Mouse (Mus musculus): ENCODE data around the gene Smarcb1.
A peak's percentile ranks its signal among the peaks of the same experiment; 100 is the strongest.

Gene Smarcb1

DNA sequence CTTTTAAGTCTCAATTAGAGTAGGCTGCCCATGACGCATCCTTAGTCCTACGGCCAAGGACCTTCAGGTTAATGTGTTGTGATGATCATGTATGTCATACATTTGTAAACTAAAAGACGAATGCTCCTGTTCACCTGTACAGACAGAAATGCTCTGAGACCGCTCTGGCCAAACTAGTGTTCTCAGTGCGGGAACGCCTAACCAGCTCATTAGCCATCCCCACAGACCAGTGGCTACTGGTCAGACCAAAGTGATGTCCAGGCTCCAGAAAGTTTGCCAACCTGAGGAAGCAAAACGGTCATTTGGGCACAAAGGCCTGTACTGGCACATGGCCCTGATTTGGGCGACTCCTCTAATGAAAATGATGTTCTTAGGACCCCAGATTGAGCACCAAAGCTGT, 36.7 kb downstream of the Smarcb1 start:
- no peak for DNase-seq

DNA sequence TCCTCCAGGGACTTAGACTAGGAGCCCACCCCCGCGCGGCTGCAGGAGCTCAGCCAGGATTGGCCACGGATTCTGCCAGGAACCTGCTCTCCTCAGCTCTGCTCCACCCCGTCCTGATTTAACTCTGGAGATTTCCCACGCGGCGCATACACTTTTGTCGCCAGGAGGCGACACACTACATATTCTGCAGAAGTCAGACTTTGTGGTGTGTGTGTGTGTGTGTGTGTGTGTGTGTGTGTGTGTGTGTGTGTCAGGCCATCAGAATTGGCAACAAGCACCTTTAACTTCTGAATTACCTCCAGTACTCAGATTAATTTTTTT, 38.2 kb downstream of the Smarcb1 start:
- peak; percentile 84 for DNase-seq

DNA sequence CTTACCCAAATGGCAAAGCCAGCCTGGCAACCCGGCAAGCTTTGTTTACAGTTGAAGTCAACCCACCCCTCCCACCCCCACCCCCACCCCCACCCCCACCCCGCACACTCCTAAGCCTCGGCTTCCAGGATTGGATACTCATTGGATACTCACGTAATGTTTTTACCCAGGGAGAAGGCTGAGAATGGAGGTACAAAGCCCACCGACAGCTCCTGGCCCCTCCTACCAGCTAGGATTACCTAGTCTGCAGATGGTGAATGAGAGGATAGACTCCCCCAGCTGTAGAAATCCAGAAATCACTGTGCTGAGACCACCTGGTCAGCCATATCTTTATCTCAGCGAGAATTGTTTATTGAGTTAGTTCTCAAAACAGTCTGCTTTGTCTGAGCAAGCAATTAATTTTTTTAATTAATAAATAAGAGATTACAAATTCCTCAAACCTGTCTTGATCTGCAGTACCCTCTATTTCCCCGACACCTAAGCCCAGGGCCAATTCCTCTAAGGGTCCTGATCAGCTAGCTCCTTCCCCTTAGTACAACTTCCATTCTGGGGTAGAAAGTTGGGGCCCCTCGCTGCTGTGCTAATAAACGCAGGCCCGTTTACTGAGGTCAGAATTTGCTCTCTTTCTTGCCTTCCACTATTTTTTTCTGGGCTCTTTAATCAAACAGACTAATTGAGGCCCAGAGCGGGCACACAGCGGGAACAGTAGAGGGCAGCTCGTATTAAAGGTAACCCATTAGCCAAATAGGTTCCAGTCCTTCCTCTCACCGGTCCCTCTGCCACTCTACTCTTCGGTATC, 38.8 kb downstream of the Smarcb1 start:
- no peak for DNase-seq

DNA sequence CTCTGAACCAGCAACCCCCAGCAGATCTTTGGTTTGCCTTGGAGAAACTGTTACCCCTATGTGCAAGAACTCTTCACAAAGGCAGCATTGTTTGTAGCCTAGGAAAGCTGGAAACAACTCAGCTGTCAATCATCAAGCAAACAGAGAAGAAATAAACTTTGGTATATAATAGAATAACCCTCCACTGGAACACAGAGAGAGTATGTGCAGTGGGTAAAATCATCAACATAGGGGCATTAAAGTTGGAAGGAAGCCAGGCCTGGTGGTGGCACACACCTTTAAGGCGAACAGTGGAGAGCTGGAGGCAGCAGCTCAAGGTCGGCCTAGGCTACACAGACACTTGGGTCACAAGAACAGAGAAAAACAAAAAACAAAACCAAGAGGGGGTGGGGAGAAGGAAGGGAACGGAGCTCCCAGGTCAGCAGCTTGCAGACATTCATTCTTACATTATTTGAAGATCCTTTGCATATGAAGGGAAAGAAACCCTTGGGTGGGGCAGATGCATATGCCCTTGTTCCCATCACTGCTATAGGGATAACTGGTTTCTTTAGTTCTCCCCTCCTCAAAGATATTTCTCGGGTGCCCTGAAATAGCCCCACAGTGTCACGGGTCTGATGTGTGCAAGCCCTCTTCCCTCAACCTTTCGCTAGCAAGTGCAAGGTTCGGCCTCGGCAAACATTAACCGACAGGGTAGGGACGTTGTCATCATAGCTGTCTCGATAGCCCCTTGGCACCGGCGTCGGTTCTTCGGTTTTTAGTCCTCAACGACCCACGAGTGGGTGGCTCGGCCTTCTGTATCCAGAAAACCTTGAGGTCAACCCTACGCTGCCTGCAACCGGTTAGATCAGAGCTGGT, 39.6 kb downstream of the Smarcb1 start:
- no peak for DNase-seq

DNA sequence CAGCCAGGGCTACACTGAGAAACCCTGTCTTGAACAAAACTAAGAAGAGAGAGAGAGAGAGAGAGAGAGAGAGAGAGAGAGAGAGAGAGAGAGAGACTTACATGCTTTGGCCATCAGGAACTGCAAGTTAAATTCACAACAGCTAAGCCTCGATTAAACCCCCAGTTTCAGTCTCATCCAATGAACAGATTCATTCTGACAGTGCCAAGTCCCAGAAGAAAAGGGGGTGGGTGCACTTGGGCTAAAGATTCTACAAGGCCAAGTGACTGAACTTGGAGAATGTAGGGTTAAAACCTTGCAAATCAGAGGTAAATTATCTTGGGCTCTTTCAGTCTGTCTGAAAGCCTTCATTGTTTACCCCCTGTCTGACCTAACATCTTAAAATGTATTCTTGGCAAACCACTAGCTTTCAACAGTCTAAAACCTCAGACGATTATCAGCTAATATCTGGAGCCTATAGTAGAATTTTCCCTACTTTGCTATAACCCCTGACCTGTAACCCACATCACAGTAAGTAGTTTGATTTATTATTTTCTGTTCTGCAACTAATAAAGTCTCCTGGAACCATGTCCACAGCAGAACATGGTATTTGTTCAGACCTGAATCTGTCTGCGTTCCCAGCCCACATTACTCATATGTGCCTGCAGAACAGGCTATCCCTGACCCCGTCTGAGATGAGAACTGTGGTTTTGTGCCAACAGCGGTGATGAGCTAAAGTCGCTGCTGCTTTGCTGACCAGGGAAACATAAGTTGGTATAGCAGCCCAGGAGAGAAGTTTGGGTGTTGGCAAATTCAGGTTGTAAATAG, 40.4 kb downstream of the Smarcb1 start:
- DNase-seq, result no peak

DNA sequence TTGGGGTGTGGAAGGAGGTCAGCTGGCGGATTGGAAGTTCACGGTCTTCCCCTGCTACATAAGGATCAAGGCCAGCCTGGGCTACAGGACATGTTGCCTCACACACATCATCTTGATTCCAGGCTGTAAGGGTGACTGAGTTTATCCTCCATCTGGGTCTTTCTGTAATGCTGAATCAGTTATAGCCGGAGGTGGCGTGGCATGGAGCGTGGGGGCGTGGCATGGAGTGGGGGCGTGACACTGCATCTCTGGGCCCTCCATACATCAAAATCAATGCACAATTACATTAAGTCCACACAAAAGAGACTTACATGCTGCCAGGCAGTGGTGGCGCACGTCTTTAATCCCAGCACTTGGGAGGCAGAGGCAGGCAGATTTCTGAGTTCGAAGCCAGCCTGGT, 41.1 kb downstream of the Smarcb1 start:
- DNase-seq, result no peak

DNA sequence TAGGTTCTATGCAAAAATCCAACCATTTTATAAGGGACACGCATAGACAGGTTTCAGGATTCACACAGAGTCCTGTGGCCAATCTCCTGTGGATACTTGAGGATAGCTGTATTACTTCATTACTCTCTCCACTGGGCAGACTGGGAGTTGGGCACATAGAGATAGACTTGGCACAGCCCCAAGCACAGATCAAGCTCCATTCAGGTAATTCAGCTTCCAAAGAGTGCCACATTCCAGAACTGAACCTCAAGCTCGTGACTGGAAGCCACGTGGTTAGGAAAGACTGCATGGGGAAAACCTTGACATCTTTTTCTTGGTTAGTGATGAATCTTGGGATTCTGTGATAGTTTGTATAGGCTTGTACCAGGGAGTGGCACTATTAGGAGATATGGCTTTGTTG, 42.6 kb downstream of the Smarcb1 start:
- DNase-seq, result no peak

DNA sequence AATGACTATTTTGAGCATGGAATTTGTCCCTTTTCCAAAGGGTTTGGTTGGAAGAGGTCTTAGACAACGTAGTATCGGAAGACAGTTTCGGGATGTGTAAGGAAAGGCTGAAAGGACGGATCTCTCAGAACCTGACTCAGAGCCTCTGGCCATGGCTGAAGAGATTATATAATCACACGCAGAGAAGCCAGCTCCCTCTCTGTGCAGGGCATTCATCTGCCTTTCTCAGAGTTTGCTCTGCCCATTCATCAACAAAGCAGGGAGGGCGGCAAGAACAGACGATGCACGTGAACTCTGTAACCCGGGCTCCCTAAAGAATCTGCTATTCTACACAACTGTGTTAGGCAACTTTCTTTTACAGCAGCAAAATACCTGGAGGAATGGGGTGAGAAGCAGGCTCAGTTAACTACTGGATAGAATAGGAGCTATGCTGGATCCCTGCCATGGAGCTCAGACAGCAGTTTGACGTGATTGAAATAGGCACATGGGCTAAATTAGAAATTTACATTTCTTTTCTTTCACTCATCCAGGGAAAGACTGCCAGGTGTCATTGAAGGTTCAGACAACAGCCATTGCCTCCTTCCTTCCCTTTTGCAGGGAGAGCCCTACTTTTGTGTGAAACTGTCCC, 47.8 kb downstream of the Smarcb1 start:
- DNase-seq, result peak; percentile 82

DNA sequence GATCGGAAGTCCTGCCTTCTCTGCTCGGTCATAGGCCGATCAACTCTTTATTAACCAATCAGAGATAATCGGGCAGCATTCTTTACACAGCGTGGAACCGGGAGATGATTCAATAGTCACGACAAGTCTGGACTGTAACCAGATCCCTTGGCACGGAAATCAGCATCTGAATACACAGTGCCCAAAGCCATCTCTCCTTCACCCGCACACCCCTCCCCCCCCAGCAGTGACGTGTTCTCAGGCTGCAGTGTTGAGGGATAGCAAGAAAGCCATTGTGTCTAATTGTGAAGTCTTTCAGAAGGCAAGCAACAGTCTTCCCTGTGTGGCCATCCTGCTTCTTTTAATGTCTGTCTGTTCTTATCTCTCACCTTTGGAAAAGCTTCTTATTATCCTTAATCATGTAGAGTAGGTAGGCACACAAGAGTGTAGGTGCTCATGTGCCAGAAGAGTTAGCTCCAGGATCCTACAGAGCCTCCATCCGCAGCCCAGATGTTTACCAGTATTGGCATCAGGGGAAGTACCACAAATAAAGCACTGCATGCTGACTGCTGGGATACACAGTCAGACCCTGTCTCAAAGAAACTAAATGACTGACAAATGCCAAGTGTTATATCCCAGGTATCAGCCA, 48.4 kb downstream of the Smarcb1 start:
- DNase-seq, result peak; percentile 99

DNA sequence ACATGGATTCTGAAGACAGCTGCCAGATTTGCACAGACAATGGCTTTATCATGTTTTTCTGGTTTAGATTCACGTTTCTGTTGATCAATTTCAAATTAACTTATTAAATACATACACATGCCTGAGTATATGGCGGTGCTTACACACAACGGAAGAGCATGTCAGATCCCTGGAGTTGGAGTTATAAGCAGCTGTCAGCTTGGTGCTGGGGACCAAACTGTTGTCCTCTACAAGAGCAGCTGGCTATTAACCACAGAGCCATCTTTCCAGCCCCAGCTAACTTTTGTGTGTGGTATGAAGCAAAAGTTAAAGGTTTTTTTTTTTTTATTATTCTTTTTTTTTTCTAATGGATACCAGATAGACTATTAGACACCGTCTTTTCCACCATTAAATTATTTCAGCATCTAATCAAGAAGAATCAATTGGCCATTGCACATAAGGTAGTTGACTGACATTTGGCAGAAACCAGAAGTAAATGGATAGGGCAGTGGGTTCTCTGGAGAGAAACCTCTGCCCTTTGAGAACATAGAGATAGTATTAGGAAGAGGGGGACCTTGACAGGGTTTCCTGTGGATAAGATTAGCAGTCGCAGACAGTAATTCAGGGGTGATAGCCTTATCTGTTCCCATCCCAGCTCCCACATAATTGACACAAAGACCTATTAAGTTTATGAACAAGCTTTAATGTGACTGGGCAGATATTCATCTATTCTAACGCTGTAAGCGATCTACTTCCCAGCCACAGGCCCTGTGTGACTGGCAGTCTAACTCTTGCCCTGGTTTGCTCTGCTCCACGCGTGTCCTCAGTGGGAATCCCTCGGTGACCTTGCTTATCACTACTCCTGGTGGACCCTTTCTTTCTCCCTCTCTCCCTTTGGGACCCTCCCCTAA, 49.1 kb downstream of the Smarcb1 start:
- no peak for DNase-seq

DNA sequence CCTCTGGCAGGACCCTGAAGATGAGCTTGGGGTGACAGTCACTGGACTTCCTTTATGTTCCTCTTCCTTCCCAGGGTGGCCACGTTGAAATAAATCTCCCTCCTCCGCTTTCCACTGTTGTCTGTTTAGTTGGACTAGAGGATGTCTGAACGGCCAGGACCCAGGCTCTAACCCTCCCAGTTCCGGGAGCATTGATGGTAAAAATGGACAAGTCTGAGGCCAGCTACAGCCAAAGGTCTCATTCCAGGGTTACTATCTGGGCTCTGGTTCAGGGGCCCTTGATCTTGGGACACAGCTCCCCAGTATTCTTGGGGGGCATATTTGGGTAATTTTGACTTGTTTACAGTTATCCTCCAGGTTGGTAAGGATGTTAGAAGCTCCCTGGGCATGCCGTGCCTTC, 59.8 kb downstream of the Smarcb1 start:
- DNase-seq, result no peak

DNA sequence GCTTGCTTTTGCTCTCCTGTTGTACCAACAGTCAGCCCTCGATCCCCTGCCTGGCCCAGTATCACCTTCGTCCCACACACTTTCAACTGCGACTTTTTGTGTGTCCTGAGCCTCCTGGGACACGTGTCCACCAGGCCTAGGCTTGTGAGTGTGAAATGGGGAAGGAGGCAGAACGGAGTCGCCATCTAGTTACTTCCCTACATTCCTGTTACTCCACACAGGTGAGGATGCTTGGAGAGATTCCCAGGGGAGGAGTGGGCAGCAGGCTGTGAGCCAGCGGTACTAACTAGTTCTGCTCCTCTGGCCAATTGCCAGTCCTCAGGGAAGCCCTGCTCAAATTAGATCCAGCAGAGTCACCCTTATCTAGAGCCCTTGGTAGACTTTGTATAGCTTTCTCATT, 60.7 kb downstream of the Smarcb1 start:
- DNase-seq, result peak; percentile 72

DNA sequence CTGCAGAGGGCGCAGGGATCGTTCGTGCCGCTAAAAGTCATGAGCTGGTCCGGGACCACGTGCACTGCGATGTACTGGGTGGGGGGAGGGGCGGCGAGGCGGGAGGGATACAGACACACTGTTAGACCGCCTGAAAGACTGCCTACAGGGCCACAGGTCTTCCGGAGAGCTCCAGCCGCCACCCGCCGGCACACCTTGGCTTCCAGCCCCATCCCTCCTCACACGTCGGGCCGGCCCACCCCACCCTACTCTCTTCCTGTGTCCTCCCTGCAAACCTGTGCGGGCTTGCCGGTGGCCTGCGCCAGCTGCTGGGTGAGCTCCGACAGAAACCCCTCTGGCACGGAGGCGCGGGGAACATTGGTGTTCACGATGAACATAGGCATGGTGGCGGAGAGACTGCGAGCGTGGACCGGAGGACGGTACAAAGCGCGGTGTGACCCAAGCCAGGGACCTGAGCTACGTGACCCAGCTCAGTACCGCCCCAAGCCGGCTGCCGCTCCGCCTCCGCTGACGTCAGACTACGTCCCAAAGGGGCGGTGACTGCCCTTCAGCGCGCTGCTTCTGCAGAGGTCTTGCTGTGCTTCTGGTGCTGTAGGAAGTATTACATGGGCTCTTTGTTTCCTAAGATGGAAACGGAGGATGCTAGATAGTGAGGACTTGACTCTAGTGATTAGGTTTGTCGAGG, 61.5 kb downstream of the Smarcb1 start, which contains the start of gene Mif:
TSS of gene Mif (minus strand) at position 455 of the 685 bp plus-strand sequence.
- peak; percentile 90 for DNase-seq

DNA sequence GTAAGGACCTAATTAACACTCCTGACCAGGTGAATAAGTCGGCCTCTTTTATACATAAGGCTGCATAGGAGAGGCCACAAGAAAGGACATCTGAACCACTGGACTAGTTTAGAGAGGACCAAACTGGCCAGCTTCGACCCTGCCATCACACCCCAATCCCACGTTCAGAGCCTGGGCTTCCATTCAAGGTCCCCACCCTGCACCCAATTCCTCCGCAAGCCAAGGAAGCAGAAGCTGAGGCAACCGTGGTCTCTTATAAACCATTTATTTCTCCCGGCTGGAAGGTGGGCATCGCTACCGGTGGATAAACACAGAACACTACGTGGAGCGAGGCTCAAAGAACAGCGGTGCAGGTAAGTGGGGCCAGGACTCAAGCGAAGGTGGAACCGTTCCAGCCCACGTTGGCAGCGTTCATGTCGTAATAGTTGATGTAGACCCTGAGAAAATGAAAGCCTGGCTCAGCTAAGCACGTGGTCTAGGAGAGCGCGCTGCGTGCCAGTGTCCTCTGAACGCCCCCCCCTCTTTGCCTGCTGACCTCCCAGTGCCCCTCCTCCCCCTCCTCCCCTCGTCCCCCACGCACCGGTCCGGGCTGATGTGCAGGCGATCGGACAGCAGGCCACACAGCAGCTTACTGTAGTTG, 62.2 kb downstream of the Smarcb1 start:
- peak; percentile 66 for DNase-seq

DNA sequence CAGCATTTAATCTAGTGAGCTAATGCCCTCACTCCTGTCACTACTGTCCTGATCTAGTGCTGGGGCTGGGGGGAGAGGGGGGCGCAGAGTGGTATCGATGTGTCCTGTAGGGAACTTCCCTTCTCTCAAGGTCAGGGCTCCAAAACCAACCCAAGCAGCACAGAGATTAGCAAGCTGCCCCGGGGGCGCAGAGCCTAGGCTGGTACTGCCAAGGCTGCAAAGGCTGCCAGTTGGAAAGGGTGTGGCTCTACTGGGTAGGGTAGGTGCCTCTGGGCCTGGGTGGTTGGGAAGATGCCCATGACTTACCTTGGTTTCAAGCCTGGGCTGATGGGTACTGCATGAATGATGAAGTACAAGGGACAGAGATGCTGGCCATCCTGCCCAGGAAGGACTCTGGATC, 63.8 kb downstream of the Smarcb1 start:
- peak; percentile 45 for DNase-seq

DNA sequence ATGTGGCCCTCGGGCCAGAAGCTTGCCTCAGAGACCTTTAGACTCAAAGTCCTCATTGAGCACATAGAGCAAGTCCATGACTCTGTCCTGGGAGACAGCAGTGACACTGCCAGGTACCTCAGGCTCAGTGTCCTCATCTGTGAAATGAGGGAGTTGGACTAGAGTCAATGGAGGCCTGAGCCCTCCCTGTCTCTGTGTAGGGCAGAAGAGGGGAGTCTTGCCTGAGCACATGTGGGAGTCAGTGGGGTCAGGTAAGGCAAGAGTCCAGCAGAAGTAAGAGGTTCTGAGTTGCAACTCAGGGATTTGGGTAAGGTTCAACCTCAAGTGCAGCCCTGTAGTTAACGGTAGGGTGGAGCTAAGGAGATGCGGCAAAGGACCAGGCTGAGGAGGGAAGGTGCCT, 64.4 kb downstream of the Smarcb1 start:
- DNase-seq, result no peak

DNA sequence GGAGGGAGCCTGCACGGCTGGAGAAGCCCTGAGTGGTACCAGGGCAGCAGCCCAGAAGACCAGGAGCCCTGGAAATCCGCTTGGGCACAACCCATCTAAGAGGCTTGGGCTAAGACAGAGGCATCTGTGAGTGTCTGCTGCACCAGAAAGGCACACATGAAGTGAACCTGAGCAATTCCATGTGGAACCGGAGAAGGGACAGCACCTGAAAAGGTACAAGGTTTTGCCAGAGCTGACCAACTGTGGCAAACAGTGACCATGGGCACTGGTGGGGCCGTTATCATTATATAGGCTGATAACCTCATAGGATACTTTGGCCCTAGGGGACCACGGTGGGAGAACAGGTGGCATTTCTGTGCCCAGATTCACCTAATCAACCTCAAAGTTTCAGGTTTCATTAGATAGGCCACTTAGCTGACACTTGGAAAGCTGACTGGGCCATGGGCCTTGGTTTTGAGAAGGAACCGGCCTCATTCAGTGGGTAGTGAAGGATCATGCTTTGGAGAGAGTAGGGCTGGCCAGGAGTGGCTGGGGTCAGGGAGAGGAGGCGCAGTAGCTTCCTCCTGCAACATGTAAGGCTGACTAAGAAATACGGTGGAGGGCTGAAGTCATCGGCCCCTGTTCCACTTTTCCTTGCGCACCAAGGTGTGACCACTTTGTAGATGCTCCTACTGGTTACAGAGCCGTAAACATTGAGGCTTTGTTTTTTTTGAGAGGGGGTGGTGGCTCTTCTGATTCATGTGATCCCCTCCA, 65.1 kb downstream of the Smarcb1 start:
- no peak for DNase-seq

DNA sequence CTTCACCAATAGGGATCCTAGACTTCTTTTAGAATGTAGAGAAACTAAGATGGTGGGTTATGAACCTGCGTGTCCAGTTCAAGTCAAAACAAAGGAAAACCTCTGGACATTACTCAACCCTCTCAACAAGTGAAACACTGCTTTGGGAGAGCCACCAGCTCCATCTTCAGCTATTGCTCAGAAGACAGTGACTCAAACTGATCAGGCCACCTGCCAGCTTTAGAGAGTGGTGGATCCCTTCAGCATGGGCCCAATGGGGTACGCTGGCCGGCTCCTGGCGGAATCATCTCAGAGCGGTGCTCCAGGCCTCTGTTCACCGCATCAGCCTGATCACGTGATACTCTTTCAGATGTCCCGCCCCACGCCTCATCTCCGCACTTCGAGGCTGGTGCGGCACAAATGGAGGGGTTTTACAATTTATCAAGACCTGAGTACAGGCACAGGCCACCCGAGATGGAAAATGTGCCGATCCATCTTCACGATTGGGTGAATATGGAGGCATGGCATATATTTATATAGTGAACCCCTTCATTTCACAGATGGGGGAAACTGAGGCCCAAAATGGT, 65.9 kb downstream of the Smarcb1 start:
- no peak for DNase-seq

DNA sequence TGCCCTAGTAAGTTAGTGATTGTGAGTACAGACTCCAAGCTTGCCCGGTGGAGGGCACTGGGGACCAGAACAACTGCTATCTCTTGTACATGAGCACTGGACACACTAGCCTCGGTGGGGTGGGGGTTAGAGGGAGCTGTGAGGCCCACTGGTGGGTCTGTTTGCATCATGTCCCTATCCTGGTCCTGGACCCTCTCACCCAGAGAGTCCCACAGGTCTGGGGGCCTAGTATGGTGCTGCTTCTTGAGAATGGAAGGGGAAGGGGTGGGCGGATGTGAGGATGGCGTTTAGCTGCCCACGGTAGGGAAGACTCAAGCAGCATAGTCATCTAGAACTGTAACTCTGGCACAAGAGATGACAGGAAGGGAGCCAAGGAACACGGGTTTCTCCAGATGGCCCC, 66.6 kb downstream of the Smarcb1 start:
- DNase-seq, result no peak
